Mouse (Mus musculus) neural tube, embryonic 13.5 days (tissue): Measurements from ENCODE around the gene Krtap3-2. TPM values are rescaled to one million over a fixed set of nuclear protein-coding genes. Genes with fewer than 3 reads are reported as not detected.

Experiments
- ATAC-seq: fragments of 200-750 bp; cut with Nextera tagmentation; 2 replicates; pipeline ENCODE4 v1.8.0; 2017; ENCODE audit warnings: low read depth, mild to moderate bottlenecking, moderate TSS enrichment, moderate library complexity
- H3K27ac ChIP-seq: fragments of 300-500 bp; sonication (generic); replicated peaks from 2 replicates; pipeline ENCODE4 v1.5.1; 2015; ENCODE audit warnings: moderate library complexity, mild to moderate bottlenecking, inconsistent platforms
- H3K27me3 ChIP-seq: fragments of 300-500 bp; sonication (generic); 2 replicates; pipeline ENCODE4 v1.6.1; 2015; ENCODE audit warnings: mild to moderate bottlenecking, inconsistent platforms
- H3K36me3 ChIP-seq: fragments of 300-500 bp; sonication (generic); 2 replicates; pipeline ENCODE4 v1.6.1; 2015; ENCODE audit warnings: mild to moderate bottlenecking, inconsistent platforms
- H3K4me1 ChIP-seq: fragments of 300-500 bp; sonication (generic); replicated peaks from 2 replicates; pipeline ENCODE4 v1.6.1; 2015; ENCODE audit warnings: inconsistent platforms
- H3K4me2 ChIP-seq: fragments of 300-500 bp; sonication (generic); 2 replicates; pipeline ENCODE4 v1.6.1; 2015; ENCODE audit warnings: inconsistent platforms, mild to moderate bottlenecking, moderate library complexity
- H3K4me3 ChIP-seq: fragments of 300-500 bp; sonication (generic); 2 replicates; pipeline ENCODE4 v1.5.1; 2015; ENCODE audit warnings: mild to moderate bottlenecking, inconsistent platforms
- H3K9ac ChIP-seq: fragments of 300-500 bp; sonication (generic); 2 replicates; pipeline ENCODE4 v1.6.1; 2015; ENCODE audit warnings: moderate library complexity, mild to moderate bottlenecking, inconsistent platforms
- H3K9me3 ChIP-seq: fragments of 300-500 bp; sonication (generic); 2 replicates; pipeline ENCODE4 v1.6.1; 2016; ENCODE audit warnings: inconsistent platforms
- WGBS: fragments of 180-500 bp; shearing (Covaris S2); methylation state at CpG from one replicate; pipeline ENCODE4 v1.1.7; 2015; 5-methylcytosine and 5-hydroxymethylcytosine counted together
- polyA plus RNA-seq: library from polyadenylated mRNA; unstranded; fragments of >200 nt; fragmentation: Nextera tagmentation; extraction: Ambion mirVana; gene quantifications from 2 replicates; pipeline ENCODE4 v1.2.1, GENCODE M21; 2015

Krtap3-2 gene
- polyA plus RNA-seq, 1 experiment from 2014 or later, result not detected

DNA sequence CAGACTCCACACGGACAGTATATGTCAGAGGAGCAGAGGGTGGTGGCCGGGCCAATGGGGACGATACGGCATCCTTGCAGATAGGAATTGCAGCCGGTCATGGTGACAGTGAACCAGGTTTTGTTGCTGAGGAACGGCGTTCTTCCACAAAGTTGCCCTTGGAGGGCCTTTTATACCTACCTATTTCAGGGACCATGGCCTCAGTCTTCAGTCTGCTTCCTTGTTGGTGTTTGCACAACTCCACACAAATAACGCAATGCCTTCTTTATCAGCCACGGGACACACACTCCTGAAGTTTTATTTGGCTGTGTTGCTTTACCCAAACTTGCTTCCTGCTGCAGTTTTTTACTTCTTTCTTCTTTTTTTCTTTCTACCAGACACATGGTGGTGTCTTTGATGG, 2.7 kb upstream of the Krtap3-2 start, which contains the start of gene Gm11939:
Gene Gm11939, minus strand, starts transcription at position 101 of the 400 bp plus-strand sequence.
- no peak for ATAC-seq
- 95% methylated on average over 9 of the region's 9 CpGs for WGBS

DNA sequence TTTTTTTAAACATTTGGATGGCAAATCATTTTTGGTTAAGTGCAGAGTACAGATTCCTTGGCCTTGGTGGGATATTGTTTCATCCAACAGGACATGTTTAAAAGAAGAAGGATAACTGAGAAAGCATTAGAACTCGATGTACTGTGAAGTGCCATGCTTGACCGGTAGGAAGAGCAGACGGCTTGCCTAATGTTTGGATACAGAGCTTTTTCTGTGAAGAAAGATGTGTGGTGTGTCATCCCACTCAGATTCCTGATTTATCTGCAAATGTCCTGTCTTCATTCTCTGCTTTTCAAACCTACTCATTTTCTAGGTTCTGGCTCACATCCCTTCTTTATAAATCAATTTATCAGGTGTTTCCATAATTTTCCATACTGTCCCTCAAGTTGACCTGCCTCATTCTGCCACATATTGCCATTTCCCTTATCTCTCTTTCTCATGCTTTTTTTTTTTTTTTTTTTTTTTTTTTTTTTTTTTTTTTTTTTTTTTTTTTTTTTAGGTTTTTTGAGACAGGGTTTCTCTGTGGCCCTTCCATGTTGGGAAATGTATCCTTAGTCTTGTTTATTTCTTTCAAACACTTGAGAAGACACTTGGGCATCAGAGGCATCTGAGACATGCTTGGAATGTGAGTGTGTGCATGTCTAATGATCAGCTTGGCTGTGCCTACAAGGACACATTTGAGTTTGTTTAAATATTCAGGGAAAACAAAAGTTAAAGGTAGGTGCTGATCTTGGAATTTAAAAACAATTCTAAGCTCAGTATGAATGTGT, 1.5 kb upstream of the Krtap3-2 start:
- Histone ChIP-seq H3K4me1 (no peaks in the 10 kb centered on the region), H3K36me3 (no peaks in the 10 kb centered on the region), H3K9ac (no peak overlapping the region), H3K4me2 (no peak overlapping the region), H3K4me3 (no peak overlapping the region), H3K27ac (no peak overlapping the region), H3K27me3 (no peaks in the 10 kb centered on the region), H3K9me3 (no peaks in the 10 kb centered on the region)
- 92% methylated on average over 3 of the region's 3 CpGs for WGBS
- no peak for ATAC-seq

More for the DNA sequence above, 2.7 kb upstream of the Krtap3-2 start, which contains the start of gene Gm11939:
- Histone ChIP-seq H3K4me1 (no peaks in the 10 kb centered on the region), H3K9me3 (no peaks in the 10 kb centered on the region), H3K9ac (no peak within 1 kb of the TSS), H3K27ac (no peak within 1 kb of the TSS), H3K36me3 (no peaks in the 10 kb centered on the region), H3K4me2 (no peak within 1 kb of the TSS), H3K4me3 (no peak within 1 kb of the TSS), H3K27me3 (no peaks in the 10 kb centered on the region)

DNA sequence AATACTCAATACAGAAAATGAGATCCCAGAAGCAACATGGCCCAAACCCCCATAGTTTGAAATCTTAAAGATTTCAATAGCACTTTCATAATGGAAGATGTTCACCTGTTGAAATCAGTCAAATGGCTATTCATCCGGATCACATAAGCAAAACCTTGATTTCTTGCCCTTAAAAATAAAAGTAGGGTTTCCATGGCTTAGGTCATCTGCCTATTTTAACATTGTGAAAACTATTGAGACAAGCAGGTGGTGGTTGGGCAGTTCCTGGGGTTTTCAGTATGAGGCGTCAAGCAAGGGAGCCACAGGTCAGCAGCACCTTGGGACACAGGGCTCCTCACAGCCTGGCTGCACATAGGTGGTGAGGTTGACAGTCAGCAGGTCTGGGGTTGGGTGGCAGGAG, 458 bp downstream of the Krtap3-2 start:
- 92% methylated on average over 2 of the region's 2 CpGs for WGBS
- Histone ChIP-seq H3K9ac (no peak overlapping the region), H3K27me3 (no peaks in the 10 kb centered on the region), H3K4me3 (no peak overlapping the region), H3K36me3 (no peaks in the 10 kb centered on the region), H3K4me1 (no peaks in the 10 kb centered on the region), H3K4me2 (no peak overlapping the region), H3K9me3 (no peaks in the 10 kb centered on the region), H3K27ac (no peak overlapping the region)
- no peak for ATAC-seq

- Histone ChIP-seq H3K9ac (no peak within 1 kb of the TSS), H3K27ac (no peak within 1 kb of the TSS), H3K27me3 (no peaks in the 10 kb centered on the region), H3K36me3 (no peaks in the 10 kb centered on the region), H3K4me3 (no peak within 1 kb of the TSS), H3K4me1 (no peaks in the 10 kb centered on the region), H3K9me3 (no peaks in the 10 kb centered on the region), H3K4me2 (no peak within 1 kb of the TSS)
- no peak for ATAC-seq
- 45% methylated on average over 4 of the region's 4 CpGs for WGBS
Observed at GRCm38 (mm10) chr11:99550765-99551164, 5.9 kb downstream of the Krtap3-2 start, which contains the start of gene Krtap3-3. Krtap3-3 (minus strand) TSS chr11:99550865.

DNA sequence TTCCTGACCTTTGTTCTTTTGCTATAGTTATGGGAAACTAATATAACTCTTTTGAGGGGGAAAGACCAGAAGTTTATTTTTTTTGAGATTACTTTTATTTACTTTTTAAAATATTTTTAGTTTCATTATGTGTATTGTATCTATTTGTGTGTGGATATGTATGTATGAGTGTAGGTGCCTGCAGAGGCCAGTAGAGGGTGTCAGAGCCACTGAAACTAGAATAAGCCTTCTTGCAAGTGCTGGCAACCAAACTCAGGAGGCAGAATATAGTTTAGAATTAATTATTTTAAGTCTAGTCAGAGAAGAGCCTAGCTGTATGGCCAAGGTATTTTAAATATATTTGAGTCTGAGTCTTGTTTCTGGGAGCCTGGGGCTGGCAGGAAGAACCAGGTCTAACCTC, 8.8 kb downstream of the Krtap3-2 start:
- H3K27me3 ChIP-seq, result no peaks in the 10 kb centered on the region; the same call in 1 of the 2 replicates

DNA sequence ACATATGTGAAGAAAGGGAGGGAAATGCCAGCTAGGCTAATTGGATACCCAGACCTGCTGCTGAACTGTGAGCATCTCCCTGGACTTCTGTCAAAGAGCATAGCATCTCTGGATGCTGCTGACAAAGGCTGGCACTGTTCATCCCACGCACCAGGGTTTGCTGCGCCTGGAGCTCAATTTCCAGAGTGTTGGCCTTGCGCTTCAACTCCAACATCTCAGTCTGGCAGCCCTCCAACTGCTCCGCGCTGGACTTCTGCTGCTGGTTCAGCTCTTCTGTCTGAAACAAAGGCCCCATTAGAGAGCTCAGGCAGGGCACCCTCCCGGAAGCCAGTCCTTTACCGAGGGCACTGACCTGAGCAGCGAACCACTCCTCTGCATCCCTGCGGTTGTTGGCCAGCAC, 16.9 kb downstream of the Krtap3-2 start:
- Histone ChIP-seq H3K36me3 (no peaks in the 10 kb centered on the region), H3K4me1 (no peaks in the 10 kb centered on the region), H3K27me3 (no peaks in the 10 kb centered on the region; the same call in 1 of the 2 replicates), H3K9ac (no peak overlapping the region), H3K27ac (no peak overlapping the region), H3K9me3 (no peaks in the 10 kb centered on the region), H3K4me2 (no peak overlapping the region), H3K4me3 (no peak overlapping the region)
- 63% methylated on average over 9 of the region's 9 CpGs for WGBS
- ATAC-seq, result no peak

More for the DNA sequence above, 8.8 kb downstream of the Krtap3-2 start:
- ATAC-seq, result no peak
- Histone ChIP-seq H3K4me1 (no peaks in the 10 kb centered on the region), H3K9ac (no peak overlapping the region), H3K9me3 (no peaks in the 10 kb centered on the region), H3K4me2 (no peak overlapping the region), H3K27ac (no peak overlapping the region), H3K36me3 (no peaks in the 10 kb centered on the region), H3K4me3 (no peak overlapping the region)

DNA sequence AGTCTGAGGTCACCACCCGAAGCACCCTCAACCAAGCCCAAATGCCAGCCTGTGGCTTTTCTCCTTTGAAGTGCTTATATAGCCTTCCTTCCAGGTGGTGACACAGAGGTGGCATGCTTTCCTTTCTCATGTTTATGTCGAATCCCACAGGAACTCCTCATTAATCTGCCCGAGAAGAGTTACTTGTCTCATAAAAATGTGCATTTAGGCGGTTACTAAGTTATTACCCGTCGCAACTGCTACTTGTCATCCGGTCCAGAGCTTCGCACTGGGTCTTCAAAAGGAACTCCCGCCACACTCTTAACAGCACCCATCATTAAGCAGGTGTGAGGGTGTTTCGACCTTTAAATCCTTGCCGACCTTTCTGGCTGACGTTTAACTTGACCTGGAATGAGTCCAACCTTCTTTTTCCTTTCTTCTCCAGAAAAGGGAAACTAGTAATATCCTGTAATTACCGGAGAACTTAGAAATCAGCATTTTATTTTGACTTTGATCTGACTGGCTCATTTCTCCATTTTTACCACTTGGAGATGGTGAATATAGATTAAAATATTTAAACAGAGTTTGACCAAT, 35.3 kb downstream of the Krtap3-2 start, which contains the start of gene Krt39:
Gene Krt39, minus strand, starts transcription at position 51 of the 573 bp plus-strand sequence.
- Histone ChIP-seq H3K27me3 (no peaks in the 10 kb centered on the region), H3K9ac (no peak within 1 kb of the TSS), H3K4me2 (no peak within 1 kb of the TSS), H3K36me3 (no peaks in the 10 kb centered on the region), H3K4me1 (no peaks in the 10 kb centered on the region), H3K9me3 (no peaks in the 10 kb centered on the region), H3K4me3 (no peak within 1 kb of the TSS), H3K27ac (no peak within 1 kb of the TSS)
- WGBS, result 81% methylated on average over 13 of the region's 13 CpGs
- ATAC-seq, result no peak

DNA sequence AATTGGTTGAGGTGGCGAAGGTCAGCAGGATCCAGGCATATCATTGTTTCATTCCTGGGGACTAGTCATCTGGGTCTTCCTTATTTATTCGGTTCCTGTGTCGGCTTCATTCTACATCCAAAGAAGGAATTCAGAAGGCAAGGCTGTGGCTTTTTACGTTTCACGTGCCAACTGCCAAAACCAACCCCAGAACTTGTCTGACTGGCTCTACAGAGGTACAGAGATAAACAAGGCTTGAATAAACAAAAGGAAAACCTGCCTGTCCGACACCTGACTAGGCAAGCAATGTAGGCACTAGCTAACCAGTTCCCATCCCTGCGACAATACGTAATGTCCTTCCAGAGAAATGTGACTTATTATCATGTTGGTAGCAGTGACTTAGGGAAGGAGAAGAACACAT, 42.6 kb downstream of the Krtap3-2 start:
- WGBS, result 90% methylated on average over 8 of the region's 8 CpGs
- Histone ChIP-seq H3K27ac (no peak overlapping the region), H3K36me3 (no peaks in the 10 kb centered on the region), H3K4me1 (no peaks in the 10 kb centered on the region), H3K4me3 (no peak overlapping the region), H3K4me2 (no peak overlapping the region), H3K9me3 (no peaks in the 10 kb centered on the region), H3K9ac (no peak overlapping the region), H3K27me3 (no peaks in the 10 kb centered on the region)
- no peak for ATAC-seq

Other genes with a start within 250 kb of the Krtap3-2 start
- 0.19 and 0.22 TPM in 2 replicates for gene Krt25, start 233.9 kb downstream of the Krtap3-2 start, polyA plus RNA-seq
- 0.11 and 0.25 TPM in 2 replicates for gene Krt26, start 218.9 kb downstream of the Krtap3-2 start, polyA plus RNA-seq
- 0.25 and 0.32 TPM in 2 replicates for gene Krt27, start 205.7 kb downstream of the Krtap3-2 start, polyA plus RNA-seq
- gene Krt28, start 181.9 kb downstream of the Krtap3-2 start, polyA plus RNA-seq, result 0.89 TPM in 1 of 2 replicates, not detected in the other
- 33.6 and 35.6 TPM in 2 replicates for gene Krt10, start 167.5 kb downstream of the Krtap3-2 start, polyA plus RNA-seq
- 0.13 TPM in 1 of 2 replicates, not detected in the other for gene Krt12, start 134.6 kb downstream of the Krtap3-2 start, polyA plus RNA-seq
- gene Krt20, start 118.7 kb downstream of the Krtap3-2 start, polyA plus RNA-seq, result 0.42 TPM in 1 of 2 replicates, not detected in the other
- gene Krt23, start 63.7 kb downstream of the Krtap3-2 start, polyA plus RNA-seq, result 0.19 TPM in 1 of 2 replicates, not detected in the other
- not detected in 2 replicates for gene Krt39, start 35.5 kb downstream of the Krtap3-2 start, polyA plus RNA-seq
- not detected in 2 replicates for gene Krt40, start 13.7 kb downstream of the Krtap3-2 start, polyA plus RNA-seq
- gene Krtap3-3, start 6.0 kb downstream of the Krtap3-2 start, polyA plus RNA-seq, result not detected in 2 replicates
- not detected in 2 replicates for gene Gm11939, start 2.6 kb upstream of the Krtap3-2 start, polyA plus RNA-seq
- not detected in 2 replicates for gene Krtap3-1, start 9.8 kb upstream of the Krtap3-2 start, polyA plus RNA-seq
- gene Krtap1-5, start 24.2 kb upstream of the Krtap3-2 start, polyA plus RNA-seq, result not detected in 2 replicates
- gene Krtap1-4, start 26.8 kb upstream of the Krtap3-2 start, polyA plus RNA-seq, result not detected in 2 replicates
- gene Krtap1-3, start 34.5 kb upstream of the Krtap3-2 start, polyA plus RNA-seq, result not detected in 2 replicates
- not detected in 2 replicates for gene Krtap9-3, start 41.3 kb upstream of the Krtap3-2 start, polyA plus RNA-seq
- gene Gm11938, start 46.5 kb upstream of the Krtap3-2 start, polyA plus RNA-seq, result not detected in 2 replicates
- gene Gm11937, start 53.3 kb upstream of the Krtap3-2 start, polyA plus RNA-seq, result not detected in 2 replicates
- not detected in 2 replicates for gene Krtap2-4, start 58.0 kb upstream of the Krtap3-2 start, polyA plus RNA-seq
- gene Gm11562, start 63.6 kb upstream of the Krtap3-2 start, polyA plus RNA-seq, result not detected in 2 replicates
- gene Krtap4-1, start 71.4 kb upstream of the Krtap3-2 start, polyA plus RNA-seq, result not detected in 2 replicates
- gene Krtap4-2, start 78.2 kb upstream of the Krtap3-2 start, polyA plus RNA-seq, result not detected in 2 replicates
- gene Krtap4-7, start 87.2 kb upstream of the Krtap3-2 start, polyA plus RNA-seq, result not detected in 2 replicates
- gene Gm11555, start 93.4 kb upstream of the Krtap3-2 start, polyA plus RNA-seq, result not detected in 2 replicates
- not detected in 2 replicates for gene Gm11563, start 102.1 kb upstream of the Krtap3-2 start, polyA plus RNA-seq
- gene Krtap4-6, start 109.1 kb upstream of the Krtap3-2 start, polyA plus RNA-seq, result not detected in 2 replicates
- gene Gm14190, start 133.9 kb upstream of the Krtap3-2 start, polyA plus RNA-seq, result not detected in 2 replicates
- not detected in 2 replicates for gene Gm14180, start 177.4 kb upstream of the Krtap3-2 start, polyA plus RNA-seq
- gene Gm11595, start 216.1 kb upstream of the Krtap3-2 start, polyA plus RNA-seq, result not detected in 2 replicates
- not detected in 2 replicates for gene Krtap4-8, start 223.9 kb upstream of the Krtap3-2 start, polyA plus RNA-seq
- gene Krtap4-9, start 228.3 kb upstream of the Krtap3-2 start, polyA plus RNA-seq, result not detected in 2 replicates
- not detected in 2 replicates for gene Gm11596, start 236.6 kb upstream of the Krtap3-2 start, polyA plus RNA-seq
- not detected in 2 replicates for gene Gm11569, start 242.1 kb upstream of the Krtap3-2 start, polyA plus RNA-seq
- not detected in 2 replicates for gene Gm11554, start 247.6 kb upstream of the Krtap3-2 start, polyA plus RNA-seq